Mouse (Mus musculus) left cerebral cortex, postnatal 4 days (tissue): ENCODE data around the gene Adam30. TPM values are rescaled to one million over a fixed set of nuclear protein-coding genes. Genes with fewer than 3 reads are reported as not detected.

Source experiments
- DNase-seq: peaks from one replicate; pipeline ENCODE4 v3.0.0-alpha.2; 2022
- intact Hi-C: fragments of 180-260 bp; cut with DNase I; formaldehyde crosslinking; loops from one replicate; pipeline ENCODE4 v1.15.1; 2025
- total RNA-seq, 2 experiments: library from RNA; stranded (reverse); gene quantifications; 2 replicates each; pipeline ENCODE4 v1.2.3; 2021

The Adam30 gene
- total RNA-seq, 2 experiments from 2014 or later: not detected

GRCm38 (mm10) chr3:98185163-98185714 lies 24.8 kb downstream of the Adam30 start:
- intact Hi-C loops: no loop called here
- no peak for DNase-seq

DNA sequence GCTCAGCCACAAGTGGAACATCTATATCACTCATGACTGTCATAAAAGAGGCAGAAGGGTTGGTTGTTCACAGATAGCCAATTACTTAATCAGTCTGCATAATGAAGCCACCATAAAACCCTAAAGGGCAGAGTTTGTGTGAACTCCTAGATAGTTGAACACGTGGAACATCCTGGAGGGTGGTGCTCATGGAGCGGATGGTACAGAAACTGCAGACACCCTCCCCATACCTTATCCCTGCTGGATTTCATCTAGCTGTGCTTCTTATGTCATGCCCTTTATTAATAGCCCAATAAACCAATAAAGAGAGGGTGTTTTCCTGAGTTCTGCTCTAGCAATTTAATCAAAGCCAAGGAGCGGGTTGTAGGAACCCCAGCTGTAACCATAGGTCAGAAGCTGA lies 27.3 kb downstream of the Adam30 start:
- DNase-seq: no peak
- intact Hi-C loops: no loop called here

- intact Hi-C loops: no loop called here
- peak; percentile 59 for DNase-seq
These were observed 37.5 kb downstream of the Adam30 start for GRCm38 (mm10) chr3:98197711-98198532.

GRCm38 (mm10) chr3:98199747-98200146 lies 39.3 kb downstream of the Adam30 start:
- intact Hi-C loops: no loop called here

DNA sequence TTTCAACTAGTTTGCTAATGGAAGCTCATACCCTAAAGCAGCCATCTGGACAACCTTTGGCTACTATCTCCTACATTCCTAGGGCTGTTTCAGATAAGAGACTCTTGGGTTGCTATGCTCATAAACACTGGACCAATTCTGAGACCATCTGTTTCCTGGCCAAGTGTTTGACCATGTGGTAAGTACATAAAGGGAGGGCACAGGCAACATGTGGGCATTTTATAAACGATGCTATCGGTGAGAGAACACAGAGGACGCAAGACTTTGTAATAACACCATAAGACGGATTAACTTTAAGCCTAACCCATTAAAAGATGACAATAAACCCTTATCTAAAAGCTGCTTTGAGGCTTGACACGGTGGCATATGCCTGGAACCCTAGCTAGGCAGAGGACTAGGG lies 42.9 kb downstream of the Adam30 start:
- DNase-seq: no peak
- intact Hi-C loops: no loop called here

More at GRCm38 (mm10) chr3:98199747-98200146, 39.3 kb downstream of the Adam30 start:
- no peak for DNase-seq

DNA sequence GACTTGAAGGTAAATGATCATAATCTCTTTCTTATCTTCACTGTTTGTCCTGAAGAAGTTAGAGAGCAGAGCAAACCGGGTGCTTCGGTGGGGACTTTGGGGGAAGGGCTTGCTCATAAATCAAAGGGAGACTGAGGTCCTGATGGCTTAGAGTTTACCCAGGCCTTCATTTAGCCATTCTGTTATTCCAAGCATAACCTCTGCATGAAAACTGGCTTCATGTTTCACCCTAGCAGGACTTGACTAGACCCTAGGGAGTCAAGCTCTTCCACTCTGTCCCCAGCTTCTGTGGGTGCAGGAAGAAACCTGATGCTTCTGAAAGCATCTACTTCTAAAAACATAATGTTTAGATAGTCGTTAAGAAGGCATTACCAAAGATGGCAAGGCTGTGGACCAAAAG lies 46.5 kb downstream of the Adam30 start:
- no peak for DNase-seq
- intact Hi-C loops: no loop called here

DNA sequence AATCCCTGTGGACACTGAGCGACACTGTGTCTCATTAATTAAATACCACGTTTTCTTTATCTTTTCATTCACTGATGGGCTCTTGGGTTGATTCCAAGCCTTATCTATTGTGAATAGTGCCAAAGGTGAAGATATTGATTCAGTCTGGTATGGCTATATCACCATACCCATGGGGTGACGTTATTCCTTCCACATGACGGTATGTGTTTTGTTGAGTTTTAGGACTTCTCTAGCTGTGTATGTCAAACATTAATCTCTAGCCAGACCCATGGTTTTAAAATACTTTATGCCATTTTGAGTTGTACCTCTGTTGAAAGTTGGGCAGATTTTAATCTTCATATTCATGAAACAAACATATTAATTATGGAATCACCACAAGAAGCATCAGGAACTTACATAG lies 48.7 kb downstream of the Adam30 start:
- no peak for DNase-seq
- intact Hi-C loops: no loop called here

GRCm38 (mm10) chr3:98210860-98211259 lies 50.4 kb downstream of the Adam30 start:
- DNase-seq: peak; percentile 28
- intact Hi-C loops: no loop called here

DNA sequence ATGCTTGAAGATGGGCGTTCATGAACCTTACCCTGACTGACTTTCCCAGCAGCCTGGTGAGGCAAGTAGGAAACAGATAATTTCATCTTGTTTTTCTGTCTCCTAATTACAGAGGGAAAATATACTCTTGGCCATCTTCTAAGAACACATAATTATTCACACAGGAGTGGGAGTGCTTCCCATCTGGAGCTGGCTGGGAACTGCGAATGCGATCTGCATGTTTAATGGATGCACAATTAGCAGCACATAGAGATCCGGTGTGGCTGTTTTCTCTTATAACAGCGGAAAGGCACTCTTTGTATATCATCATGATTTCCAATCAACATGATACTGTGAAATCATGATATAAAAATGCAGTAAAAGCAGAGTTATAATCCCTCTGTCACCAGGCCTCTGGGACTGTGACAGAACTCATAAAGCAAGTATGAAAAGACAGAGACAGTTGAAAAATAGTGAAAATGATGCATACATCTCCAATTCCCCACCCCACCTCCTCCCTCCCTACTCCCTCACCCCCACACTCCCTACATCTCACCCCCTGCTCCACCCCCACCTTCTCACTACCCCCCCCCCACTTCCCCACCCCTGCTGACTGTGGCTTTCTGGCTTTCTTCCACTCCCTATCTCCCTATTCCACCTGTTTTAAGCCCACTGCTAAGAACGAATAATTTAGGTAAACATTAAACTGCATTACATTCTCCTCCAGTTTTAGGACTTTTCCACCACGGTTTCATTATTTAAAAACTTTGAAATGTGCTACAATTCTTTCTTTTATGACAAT lies 51.1 kb downstream of the Adam30 start:
- intact Hi-C loops: no loop called here
- DNase-seq: peak; percentile 35

Other genes starting within 250 kb of the Adam30 start
- 10 to 100 TPM; 22.4 to 24.4 TPM for gene Notch2, start 147.1 kb upstream of the Adam30 start, total RNA-seq
- gene Reg4, start 61.5 kb downstream of the Adam30 start, total RNA-seq: not detected
- 10 to 100 TPM; 14.7 to 18.4 TPM for gene Hmgcs2, start 119.8 kb downstream of the Adam30 start, total RNA-seq
- gene Phgdh, start 179.4 kb downstream of the Adam30 start, total RNA-seq: 10 to 100 TPM; 53.5 to 55.0 TPM
- gene Zfp697, start 221.8 kb downstream of the Adam30 start, total RNA-seq: 10 to 100 TPM; 41.0 to 42.9 TPM